Mouse (Mus musculus) hindbrain, embryonic 15.5 days (tissue): ENCODE data around the gene Arap1. TPM values are rescaled to one million over a fixed set of nuclear protein-coding genes. Genes with fewer than 3 reads are reported as not detected.

ENCODE experiments used
- ATAC-seq: fragments of 200-750 bp; cut with Nextera tagmentation; 2 replicates; pipeline ENCODE4 v1.8.0; 2017; ENCODE audit warnings: low read depth, moderate number of reproducible peaks, moderate TSS enrichment; ENCODE audit not compliant: low FRiP score
- H3K27ac ChIP-seq: fragments of 300-500 bp; sonication (generic); replicated peaks from 2 replicates; pipeline ENCODE4 v1.5.1; 2015; ENCODE audit warnings: mild to moderate bottlenecking, inconsistent platforms
- H3K27me3 ChIP-seq: fragments of 300-500 bp; sonication (generic); 2 replicates; pipeline ENCODE4 v1.6.1; 2015; ENCODE audit warnings: control low read depth, inconsistent platforms
- H3K36me3 ChIP-seq: fragments of 300-500 bp; sonication (generic); 2 replicates; pipeline ENCODE4 v1.6.1; 2015; ENCODE audit warnings: control low read depth, inconsistent platforms
- H3K4me1 ChIP-seq: fragments of 300-500 bp; sonication (generic); replicated peaks from 2 replicates; pipeline ENCODE4 v1.6.1; 2015; ENCODE audit warnings: control low read depth, inconsistent platforms
- H3K4me2 ChIP-seq: fragments of 300-500 bp; sonication (generic); 2 replicates; pipeline ENCODE4 v1.6.1; 2015; ENCODE audit warnings: moderate library complexity, mild to moderate bottlenecking, inconsistent platforms
- H3K4me3 ChIP-seq: fragments of 300-500 bp; sonication (generic); 2 replicates; pipeline ENCODE4 v1.5.1; 2015; ENCODE audit warnings: mild to moderate bottlenecking, inconsistent platforms
- H3K9ac ChIP-seq: fragments of 300-500 bp; sonication (generic); 2 replicates; pipeline ENCODE4 v1.6.1; 2015; ENCODE audit warnings: inconsistent platforms
- H3K9me3 ChIP-seq: fragments of 300-500 bp; sonication (generic); 2 replicates; pipeline ENCODE4 v1.6.1; 2016; ENCODE audit warnings: control low read depth, inconsistent platforms
- WGBS: fragments of 180-500 bp; shearing (Covaris S2); methylation state at CpG from one replicate; pipeline ENCODE4 v1.1.7; 2015; 5-methylcytosine and 5-hydroxymethylcytosine counted together
- polyA plus RNA-seq: library from polyadenylated mRNA; unstranded; fragments of >200 nt; fragmentation: Nextera tagmentation; extraction: Ambion mirVana; gene quantifications from 2 replicates; pipeline ENCODE4 v1.2.1, GENCODE M21; 2015

The Arap1 gene
- polyA plus RNA-seq, 1 experiment from 2014 or later, result 10.6 TPM

- Histone ChIP-seq H3K4me3 (no peak overlapping the region), H3K9ac (no peak overlapping the region), H3K9me3 (no peaks in the 10 kb centered on the region), H3K4me1 (peaks cover 15% of the 10 kb centered on the region), H3K36me3 (no peaks in the 10 kb centered on the region), H3K27ac (no peak overlapping the region), H3K4me2 (no peak overlapping the region), H3K27me3 (no peaks in the 10 kb centered on the region)
- ATAC-seq, result no peak
- WGBS, result 71% methylated on average over 8 of the region's 8 CpGs
Measured at GRCm38 (mm10) chr7:101426692-101427091, 78.8 kb downstream of the Arap1 start.

GRCm38 (mm10) chr7:101427736-101428135 lies 79.9 kb downstream of the Arap1 start:
- Histone ChIP-seq H3K27me3 (no peaks in the 10 kb centered on the region), H3K4me2 (no peak overlapping the region), H3K4me3 (no peak overlapping the region), H3K9me3 (no peaks in the 10 kb centered on the region), H3K27ac (no peak overlapping the region), H3K9ac (no peak overlapping the region), H3K4me1 (peaks cover 5% of the 10 kb centered on the region), H3K36me3 (no peaks in the 10 kb centered on the region)
- WGBS, result 19% methylated on average over 2 of the region's 2 CpGs
- ATAC-seq, result no peak

GRCm38 (mm10) chr7:101435038-101435437 lies 87.2 kb downstream of the Arap1 start:
- H3K9me3 ChIP-seq, result no peaks in the 10 kb centered on the region
- no peaks in the 10 kb centered on the region for H3K36me3 ChIP-seq
- no peak overlapping the region for H3K27ac ChIP-seq
- 0 out of 2 replicates have a peak, but pooled peaks have one; percentile 19 for ATAC-seq
- H3K9ac ChIP-seq, result no peak overlapping the region
- no peak overlapping the region for H3K4me2 ChIP-seq
- H3K27me3 ChIP-seq, result no peaks in the 10 kb centered on the region
- no peaks in the 10 kb centered on the region for H3K4me1 ChIP-seq
- H3K4me3 ChIP-seq, result no peak overlapping the region
- WGBS, result 53% methylated on average over 6 of the region's 6 CpGs

- ATAC-seq, result no peak
- no peak overlapping the region for H3K27ac ChIP-seq
- 22% methylated on average over 1 of the region's 1 CpGs for WGBS
Measured at GRCm38 (mm10) chr7:101437876-101438275, 90.0 kb downstream of the Arap1 start.

GRCm38 (mm10) chr7:101443093-101443492 lies 95.2 kb downstream of the Arap1 start:
- Histone ChIP-seq H3K27ac (0 out of 2 replicates have a peak overlapping the region, but pooled peaks have one; percentile 21), H3K4me1 (peaks cover 13% of the 10 kb centered on the region; the same call in 1 of the 2 replicates), H3K4me3 (no peak overlapping the region), H3K27me3 (no peaks in the 10 kb centered on the region), H3K4me2 (no peak overlapping the region), H3K36me3 (no peaks in the 10 kb centered on the region), H3K9ac (no peak overlapping the region), H3K9me3 (no peaks in the 10 kb centered on the region)
- 58% methylated on average over 10 of the region's 10 CpGs for WGBS
- ATAC-seq, result 0 out of 2 replicates have a peak, but pooled peaks have one; percentile 21

More at GRCm38 (mm10) chr7:101437876-101438275, 90.0 kb downstream of the Arap1 start:
- no peaks in the 10 kb centered on the region for H3K27me3 ChIP-seq
- no peaks in the 10 kb centered on the region for H3K9me3 ChIP-seq
- no peak overlapping the region for H3K4me2 ChIP-seq
- no peaks in the 10 kb centered on the region for H3K36me3 ChIP-seq
- no peak overlapping the region for H3K9ac ChIP-seq
- no peak overlapping the region for H3K4me3 ChIP-seq
- peaks cover 6% of the 10 kb centered on the region; the same call in 1 of the 2 replicates for H3K4me1 ChIP-seq

GRCm38 (mm10) chr7:101444211-101444610 lies 96.3 kb downstream of the Arap1 start:
- H3K27me3 ChIP-seq, result no peaks in the 10 kb centered on the region
- H3K4me1 ChIP-seq, result peaks cover 13% of the 10 kb centered on the region; the same call in 1 of the 2 replicates
- WGBS, result 71% methylated on average over 4 of the region's 4 CpGs
- no peak for ATAC-seq
- no peak overlapping the region for H3K4me3 ChIP-seq
- no peak overlapping the region for H3K4me2 ChIP-seq
- H3K36me3 ChIP-seq, result no peaks in the 10 kb centered on the region
- H3K27ac ChIP-seq, result no peak overlapping the region
- no peak overlapping the region for H3K9ac ChIP-seq
- no peaks in the 10 kb centered on the region for H3K9me3 ChIP-seq

GRCm38 (mm10) chr7:101449855-101450254 lies 102.0 kb downstream of the Arap1 start:
- WGBS, result 46% methylated on average over 3 of the region's 3 CpGs

GRCm38 (mm10) chr7:101450422-101451401 lies 102.8 kb downstream of the Arap1 start:
- H3K4me3 ChIP-seq, result peak overlapping the region; percentile 55
- no peaks in the 10 kb centered on the region for H3K9me3 ChIP-seq
- H3K4me1 ChIP-seq, result peaks cover 25% of the 10 kb centered on the region
- peak; percentile 78 for ATAC-seq
- H3K27me3 ChIP-seq, result peaks cover 9% of the 10 kb centered on the region; the same call in 1 of the 2 replicates
- H3K4me2 ChIP-seq, result peak overlapping the region; percentile 100
- H3K9ac ChIP-seq, result peak overlapping the region; percentile 55
- whole genome bisulfite sequencing, result under 1% methylated on average over 61 of the region's 68 CpGs
- no peaks in the 10 kb centered on the region for H3K36me3 ChIP-seq
- no peak overlapping the region for H3K27ac ChIP-seq

More at GRCm38 (mm10) chr7:101449855-101450254, 102.0 kb downstream of the Arap1 start:
- no peak overlapping the region for H3K4me2 ChIP-seq
- H3K4me1 ChIP-seq, result peaks cover 16% of the 10 kb centered on the region
- H3K9ac ChIP-seq, result no peak overlapping the region
- H3K36me3 ChIP-seq, result no peaks in the 10 kb centered on the region
- no peaks in the 10 kb centered on the region for H3K9me3 ChIP-seq
- H3K27ac ChIP-seq, result no peak overlapping the region
- no peak overlapping the region for H3K4me3 ChIP-seq
- no peak for ATAC-seq
- H3K27me3 ChIP-seq, result peaks cover 9% of the 10 kb centered on the region; the same call in 1 of the 2 replicates

- no peaks in the 10 kb centered on the region for H3K9me3 ChIP-seq
- ATAC-seq, result no peak
- no peak overlapping the region for H3K27ac ChIP-seq
- 89% methylated on average over 3 of the region's 3 CpGs for WGBS
- peak overlapping the region; percentile 55 for H3K4me3 ChIP-seq
- peak overlapping the region; percentile 100 for H3K4me2 ChIP-seq
- peaks cover 9% of the 10 kb centered on the region; the same call in 1 of the 2 replicates for H3K27me3 ChIP-seq
- no peak overlapping the region for H3K9ac ChIP-seq
- H3K4me1 ChIP-seq, result peaks cover 43% of the 10 kb centered on the region
- no peaks in the 10 kb centered on the region for H3K36me3 ChIP-seq
Measured at GRCm38 (mm10) chr7:101452669-101453068, 104.8 kb downstream of the Arap1 start.

GRCm38 (mm10) chr7:101453296-101453695 lies 105.4 kb downstream of the Arap1 start:
- Histone ChIP-seq H3K4me1 (peaks cover 45% of the 10 kb centered on the region), H3K4me3 (peak overlapping the region; percentile 55; the same call in 1 of the 2 replicates), H3K9me3 (no peaks in the 10 kb centered on the region), H3K27me3 (peaks cover 9% of the 10 kb centered on the region; the same call in 1 of the 2 replicates), H3K36me3 (no peaks in the 10 kb centered on the region), H3K4me2 (peak overlapping the region; percentile 100), H3K27ac (no peak overlapping the region), H3K9ac (no peak overlapping the region)
- ATAC-seq, result no peak
- WGBS, result 91% methylated on average over 3 of the region's 3 CpGs

GRCm38 (mm10) chr7:101453725-101454124 lies 105.9 kb downstream of the Arap1 start:
- ATAC-seq, result no peak
- WGBS, result 21% methylated on average over 8 of the region's 8 CpGs
- Histone ChIP-seq H3K27ac (no peak overlapping the region), H3K4me3 (no peak overlapping the region), H3K4me2 (peak overlapping the region; percentile 100), H3K9ac (no peak overlapping the region), H3K9me3 (no peaks in the 10 kb centered on the region), H3K4me1 (peaks cover 47% of the 10 kb centered on the region), H3K36me3 (no peaks in the 10 kb centered on the region), H3K27me3 (peaks cover 9% of the 10 kb centered on the region; the same call in 1 of the 2 replicates)

- Histone ChIP-seq H3K36me3 (no peaks in the 10 kb centered on the region), H3K4me2 (no peak overlapping the region), H3K4me1 (peaks cover 50% of the 10 kb centered on the region), H3K9ac (no peak overlapping the region), H3K9me3 (no peaks in the 10 kb centered on the region), H3K27me3 (peaks cover 9% of the 10 kb centered on the region; the same call in 1 of the 2 replicates), H3K27ac (no peak overlapping the region), H3K4me3 (no peak overlapping the region)
- WGBS, result 85% methylated on average over 9 of the region's 9 CpGs
- no peak for ATAC-seq
Measured at GRCm38 (mm10) chr7:101454479-101454878, 106.6 kb downstream of the Arap1 start.
